Mouse (Mus musculus) neural tube, embryonic 11.5 days (tissue): ENCODE measurements around the gene Pde11a. TPM values are rescaled to one million over a fixed set of nuclear protein-coding genes. Genes with fewer than 3 reads are reported as not detected.

Source experiments
- ATAC-seq: fragments of 200-750 bp; cut with Nextera tagmentation; 2 replicates; pipeline ENCODE4 v1.8.0; 2017; ENCODE audit warnings: moderate number of reproducible peaks, mild to moderate bottlenecking, moderate TSS enrichment, moderate library complexity; ENCODE audit not compliant: insufficient read depth, low FRiP score, low TSS enrichment
- DNase-seq: peaks from one replicate; pipeline ENCODE4 v3.0.0-alpha.2; 2015; ENCODE audit warnings: low spot score
- H3K27ac ChIP-seq: fragments of 300-500 bp; sonication (generic); 2 replicates; pipeline ENCODE4 v1.5.1; 2014; ENCODE audit warnings: low read depth, mild to moderate bottlenecking, low read length
- H3K27me3 ChIP-seq: fragments of 300-500 bp; sonication (generic); 2 replicates; pipeline ENCODE4 v1.6.1; 2014; ENCODE audit warnings: mild to moderate bottlenecking, low read length, mixed read lengths; ENCODE audit not compliant: control insufficient read depth, insufficient read depth
- H3K36me3 ChIP-seq: fragments of 300-500 bp; sonication (generic); 2 replicates; pipeline ENCODE4 v1.6.1; 2014; ENCODE audit warnings: mild to moderate bottlenecking, low read length, moderate library complexity, mixed read lengths; ENCODE audit not compliant: control insufficient read depth, insufficient read depth
- H3K4me1 ChIP-seq: fragments of 300-500 bp; sonication (generic); 2 replicates; pipeline ENCODE4 v1.6.1; 2014; ENCODE audit warnings: low read length, mixed read lengths; ENCODE audit not compliant: control insufficient read depth, insufficient read depth
- H3K4me2 ChIP-seq: fragments of 300-500 bp; sonication (generic); 2 replicates; pipeline ENCODE4 v1.6.1; 2014; ENCODE audit warnings: low read depth, mild to moderate bottlenecking, moderate library complexity
- H3K4me3 ChIP-seq: fragments of 300-500 bp; sonication (generic); 2 replicates; pipeline ENCODE4 v1.5.1; 2014; ENCODE audit warnings: low read depth, low read length
- H3K9ac ChIP-seq: fragments of 300-500 bp; sonication (generic); 2 replicates; pipeline ENCODE4 v1.6.1; 2014; ENCODE audit warnings: mild to moderate bottlenecking, low read length
- H3K9me3 ChIP-seq: fragments of 300-500 bp; sonication (generic); 2 replicates; pipeline ENCODE4 v1.6.1; 2016; ENCODE audit warnings: low read length; ENCODE audit not compliant: control insufficient read depth
- WGBS: fragments of 180-500 bp; shearing (Covaris S2); extraction: QIAGEN DNeasy Blood & Tissue Kit; methylation state at CpG from one replicate; pipeline ENCODE4 v1.1.7; 2014; 5-methylcytosine and 5-hydroxymethylcytosine counted together
- polyA plus RNA-seq: library from polyadenylated mRNA; unstranded; fragments of >200 nt; fragmentation: Nextera tagmentation; extraction: Ambion mirVana; gene quantifications from 2 replicates; pipeline ENCODE4 v1.2.1, GENCODE M21; 2014

Pde11a gene
- polyA plus RNA-seq, 1 experiment from 2014 or later, result 0.49 TPM

- H3K9ac ChIP-seq, result peak overlapping the region; percentile 48
- no peaks in the 10 kb centered on the region for H3K9me3 ChIP-seq
- no peaks in the 10 kb centered on the region for H3K36me3 ChIP-seq
- peaks cover 16% of the 10 kb centered on the region for H3K4me1 ChIP-seq
- peak overlapping the region; percentile 7; the same call in 1 of the 2 replicates for H3K4me2 ChIP-seq
- H3K27me3 ChIP-seq, result no peaks in the 10 kb centered on the region
- DNase-seq (peak; percentile 65), ATAC-seq (peak; percentile 55; the same call in 1 of the 2 replicates)
- no peak overlapping the region for H3K4me3 ChIP-seq
- H3K27ac ChIP-seq, result peak overlapping the region; percentile 96
- WGBS, result 16% methylated on average over 8 of the region's 8 CpGs
These were observed 308.5 kb downstream of the Pde11a start for GRCm38 (mm10) chr2:76030080-76030479.

DNA sequence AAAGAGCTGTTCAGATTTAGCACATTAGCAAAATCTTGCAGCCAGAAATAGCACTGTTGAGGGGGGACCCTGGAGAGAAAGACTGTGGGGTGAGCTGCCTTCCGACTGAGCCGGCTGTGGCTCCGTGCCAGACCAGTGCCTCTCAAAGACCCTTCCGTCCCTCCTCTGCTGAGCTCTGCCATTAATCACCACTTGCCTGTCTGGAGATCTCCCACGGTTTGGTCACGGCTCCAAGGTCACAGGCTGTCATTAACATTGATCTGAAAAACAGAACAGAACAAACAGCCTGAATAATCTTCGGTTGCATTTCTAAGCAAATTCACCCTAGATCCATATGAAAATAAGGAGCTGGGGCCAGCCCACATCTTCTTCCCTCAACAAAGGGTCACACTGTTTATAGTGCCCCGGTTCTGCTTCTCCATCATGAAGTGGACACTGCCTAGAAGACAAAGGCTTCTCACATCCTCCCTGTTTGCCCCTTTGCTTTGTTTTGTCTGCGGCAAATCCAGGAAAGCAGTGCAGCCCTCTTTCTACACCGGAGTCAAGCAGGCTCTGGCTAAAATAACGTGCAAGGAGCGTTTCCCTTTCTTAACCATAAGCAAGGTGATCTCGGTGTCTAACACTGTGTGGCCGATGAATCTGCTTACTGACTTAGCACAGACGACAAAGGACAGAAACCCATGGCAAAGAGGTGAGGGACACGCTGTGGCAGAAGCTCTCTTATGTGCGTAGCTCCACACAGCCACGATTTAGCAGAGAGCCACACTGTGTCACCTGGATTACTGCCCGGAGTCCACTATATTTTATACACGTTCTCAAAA is 309.3 kb downstream of the Pde11a start:
- no peak overlapping the region for H3K4me3 ChIP-seq
- WGBS, result 16% methylated on average over 20 of the region's 20 CpGs

GRCm38 (mm10) chr2:76016890-76017289 is 321.7 kb downstream of the Pde11a start:
- Histone ChIP-seq H3K9ac (no peak overlapping the region), H3K4me2 (no peak overlapping the region), H3K27me3 (no peaks in the 10 kb centered on the region), H3K4me3 (no peak overlapping the region), H3K4me1 (0 out of 2 replicates have a peak, but pooled peaks cover 3% of the 10 kb centered on the region), H3K36me3 (no peaks in the 10 kb centered on the region), H3K9me3 (no peaks in the 10 kb centered on the region), H3K27ac (no peak overlapping the region)
- 6% methylated on average over 7 of the region's 7 CpGs for WGBS
- peak; percentile 34 for DNase-seq
- no peak for ATAC-seq

More for the DNA sequence above, 309.3 kb downstream of the Pde11a start:
- H3K36me3 ChIP-seq, result no peaks in the 10 kb centered on the region
- peak overlapping the region; percentile 28 for H3K4me2 ChIP-seq
- H3K9ac ChIP-seq, result peak overlapping the region; percentile 48
- peak overlapping the region; percentile 96 for H3K27ac ChIP-seq
- peaks cover 16% of the 10 kb centered on the region for H3K4me1 ChIP-seq
- no peaks in the 10 kb centered on the region for H3K27me3 ChIP-seq
- no peaks in the 10 kb centered on the region for H3K9me3 ChIP-seq
- peak; percentile 83 for DNase-seq
- peak; percentile 93 for ATAC-seq

DNA sequence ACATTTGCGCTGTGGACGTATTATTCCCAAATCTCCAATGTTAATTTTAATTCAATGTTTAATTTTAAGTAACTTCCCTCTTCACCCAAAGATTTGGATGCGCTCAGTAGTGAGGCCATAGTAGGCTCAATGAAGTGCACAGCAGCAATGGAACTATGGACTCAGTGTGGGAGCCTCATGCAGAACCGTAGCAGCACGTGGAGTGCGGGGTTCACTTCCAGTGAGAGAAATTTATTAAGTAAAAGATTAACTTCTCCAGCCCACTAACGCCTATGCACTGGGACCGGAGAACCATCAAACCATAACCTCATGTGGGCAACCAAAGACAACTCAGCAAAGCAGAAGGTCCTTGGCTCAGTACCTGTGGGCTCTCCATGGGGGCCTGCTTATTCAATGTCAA is 322.4 kb downstream of the Pde11a start:
- ATAC-seq, result no peak
- no peak overlapping the region for H3K27ac ChIP-seq
- 82% methylated on average over 8 of the region's 8 CpGs for WGBS

GRCm38 (mm10) chr2:76015460-76015859 is 323.1 kb downstream of the Pde11a start:
- Histone ChIP-seq H3K4me1 (0 out of 2 replicates have a peak, but pooled peaks cover 3% of the 10 kb centered on the region), H3K27me3 (no peaks in the 10 kb centered on the region), H3K9ac (no peak overlapping the region), H3K9me3 (no peaks in the 10 kb centered on the region), H3K36me3 (no peaks in the 10 kb centered on the region), H3K27ac (no peak overlapping the region), H3K4me3 (no peak overlapping the region), H3K4me2 (no peak overlapping the region)
- ATAC-seq, result no peak
- DNase-seq, result no peak
- WGBS, result 94% methylated on average over 7 of the region's 7 CpGs

More for the DNA sequence above, 322.4 kb downstream of the Pde11a start:
- Histone ChIP-seq H3K4me1 (0 out of 2 replicates have a peak, but pooled peaks cover 3% of the 10 kb centered on the region), H3K27me3 (no peaks in the 10 kb centered on the region), H3K9me3 (no peaks in the 10 kb centered on the region), H3K9ac (no peak overlapping the region), H3K36me3 (no peaks in the 10 kb centered on the region), H3K4me3 (no peak overlapping the region), H3K4me2 (no peak overlapping the region)
- DNase-seq, result no peak

DNA sequence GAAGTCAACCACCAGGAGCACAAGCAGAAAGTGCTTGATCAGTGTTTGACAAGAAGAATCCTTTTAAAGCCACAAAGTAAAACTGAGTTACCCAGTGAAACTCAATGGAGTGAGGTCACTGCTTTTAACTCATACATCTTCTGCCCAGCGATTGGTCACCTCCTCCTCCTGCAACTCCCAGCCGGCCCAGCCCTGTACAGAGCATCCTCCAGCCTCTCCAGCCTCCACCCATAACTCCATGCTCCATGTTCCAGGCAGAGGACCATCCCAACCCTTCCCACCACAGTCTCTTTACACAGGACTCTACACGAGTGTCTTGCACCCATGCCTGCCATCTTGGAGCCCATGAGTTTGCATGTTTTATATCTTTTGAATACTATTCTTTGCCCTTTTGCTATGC is 323.9 kb downstream of the Pde11a start:
- WGBS, result 84% methylated on average over 3 of the region's 3 CpGs
- no peaks in the 10 kb centered on the region for H3K36me3 ChIP-seq
- 0 out of 2 replicates have a peak, but pooled peaks cover 3% of the 10 kb centered on the region for H3K4me1 ChIP-seq
- H3K9ac ChIP-seq, result no peak overlapping the region
- no peak for DNase-seq
- ATAC-seq, result no peak
- H3K4me2 ChIP-seq, result no peak overlapping the region
- H3K4me3 ChIP-seq, result no peak overlapping the region
- no peaks in the 10 kb centered on the region for H3K9me3 ChIP-seq
- no peak overlapping the region for H3K27ac ChIP-seq
- no peaks in the 10 kb centered on the region for H3K27me3 ChIP-seq

DNA sequence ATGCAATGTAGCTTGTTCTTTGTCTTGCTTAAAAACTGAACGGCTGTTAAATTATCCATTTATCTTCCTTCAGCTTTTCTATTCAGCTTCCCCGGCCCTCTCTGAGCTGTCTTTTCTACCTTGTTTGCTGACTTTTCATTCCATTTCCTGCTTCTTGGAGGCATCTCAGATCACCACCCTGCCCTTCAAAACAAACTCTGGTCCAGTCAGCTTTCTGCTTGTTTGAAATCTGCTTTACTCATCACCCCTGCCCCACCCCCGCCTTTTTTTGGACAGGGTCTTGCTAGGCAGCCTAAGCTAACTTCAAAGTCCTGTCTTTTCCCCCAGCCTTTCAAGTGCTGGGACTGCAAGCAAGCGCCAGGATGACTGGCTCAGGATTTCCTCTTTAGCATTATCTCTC is 332.4 kb downstream of the Pde11a start:
- ATAC-seq (no peak), DNase-seq (no peak)
- H3K9ac ChIP-seq, result no peak overlapping the region
- H3K4me2 ChIP-seq, result no peak overlapping the region
- no peak overlapping the region for H3K4me3 ChIP-seq
- peaks cover 15% of the 10 kb centered on the region for H3K4me1 ChIP-seq
- H3K27ac ChIP-seq, result no peak overlapping the region
- H3K9me3 ChIP-seq, result no peaks in the 10 kb centered on the region
- H3K36me3 ChIP-seq, result no peaks in the 10 kb centered on the region
- WGBS, result 6% methylated on average over 4 of the region's 4 CpGs
- H3K27me3 ChIP-seq, result no peaks in the 10 kb centered on the region

GRCm38 (mm10) chr2:76002899-76003298 is 335.7 kb downstream of the Pde11a start:
- H3K9ac ChIP-seq, result no peak overlapping the region
- H3K4me2 ChIP-seq, result no peak overlapping the region
- 19% methylated on average over 9 of the region's 9 CpGs for WGBS
- H3K27ac ChIP-seq, result no peak overlapping the region
- no peak overlapping the region for H3K4me3 ChIP-seq
- DNase-seq, result peak; percentile 27
- H3K36me3 ChIP-seq, result no peaks in the 10 kb centered on the region
- H3K4me1 ChIP-seq, result peaks cover 30% of the 10 kb centered on the region
- no peaks in the 10 kb centered on the region for H3K9me3 ChIP-seq
- ATAC-seq, result peak; percentile 46; the same call in 1 of the 2 replicates
- no peaks in the 10 kb centered on the region for H3K27me3 ChIP-seq

- no peak overlapping the region for H3K27ac ChIP-seq
- H3K4me2 ChIP-seq, result no peak overlapping the region
- ATAC-seq, result no peak
- WGBS, result 41% methylated on average over 8 of the region's 8 CpGs
- H3K9ac ChIP-seq, result no peak overlapping the region
- peaks cover 33% of the 10 kb centered on the region for H3K4me1 ChIP-seq
- no peaks in the 10 kb centered on the region for H3K27me3 ChIP-seq
- no peaks in the 10 kb centered on the region for H3K36me3 ChIP-seq
- peak; percentile 45 for DNase-seq
- H3K4me3 ChIP-seq, result no peak overlapping the region
- no peaks in the 10 kb centered on the region for H3K9me3 ChIP-seq
These were observed 337.2 kb downstream of the Pde11a start for GRCm38 (mm10) chr2:76001392-76001791.
